Mouse (Mus musculus) spleen, postnatal 36 days (tissue): ENCODE data around the gene Hnrnpll.
"Not testable (repeated sequence)": the region's sequence is repeated elsewhere in the genome, so short reads cannot be mapped to it uniquely, and the experiment has no call there.

Experiments
- DNase-seq, 2 experiments: peaks; one replicate each; pipeline ENCODE4 v3.0.0; 2022; ENCODE audit warnings: low spot score in 2 of 2, mixed read lengths in 1 of 2

Hnrnpll gene

GRCm38 (mm10) chr17:80059731-80060130, 2.4 kb downstream of the Hnrnpll start:
- DNase-seq, result no peak

DNA sequence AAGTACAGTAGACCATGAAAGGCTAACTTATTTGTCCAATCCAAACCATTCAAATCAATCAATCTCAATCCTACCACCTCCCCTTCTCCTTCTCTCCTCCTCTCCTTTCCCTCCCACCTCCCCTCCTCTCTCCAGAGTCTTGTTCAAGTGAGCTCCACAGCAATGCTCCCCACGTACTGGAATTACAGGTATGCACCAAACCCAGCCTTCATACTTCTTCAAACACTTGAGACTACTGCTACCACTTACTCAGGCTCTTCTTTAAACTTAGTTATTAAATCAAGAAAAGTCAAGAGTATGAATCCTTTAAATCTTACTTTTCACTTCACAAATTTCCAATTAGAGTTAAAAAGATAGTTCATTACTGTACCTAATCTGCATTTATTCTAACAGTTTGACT, 3.6 kb downstream of the Hnrnpll start:
- no peak for DNase-seq

DNA sequence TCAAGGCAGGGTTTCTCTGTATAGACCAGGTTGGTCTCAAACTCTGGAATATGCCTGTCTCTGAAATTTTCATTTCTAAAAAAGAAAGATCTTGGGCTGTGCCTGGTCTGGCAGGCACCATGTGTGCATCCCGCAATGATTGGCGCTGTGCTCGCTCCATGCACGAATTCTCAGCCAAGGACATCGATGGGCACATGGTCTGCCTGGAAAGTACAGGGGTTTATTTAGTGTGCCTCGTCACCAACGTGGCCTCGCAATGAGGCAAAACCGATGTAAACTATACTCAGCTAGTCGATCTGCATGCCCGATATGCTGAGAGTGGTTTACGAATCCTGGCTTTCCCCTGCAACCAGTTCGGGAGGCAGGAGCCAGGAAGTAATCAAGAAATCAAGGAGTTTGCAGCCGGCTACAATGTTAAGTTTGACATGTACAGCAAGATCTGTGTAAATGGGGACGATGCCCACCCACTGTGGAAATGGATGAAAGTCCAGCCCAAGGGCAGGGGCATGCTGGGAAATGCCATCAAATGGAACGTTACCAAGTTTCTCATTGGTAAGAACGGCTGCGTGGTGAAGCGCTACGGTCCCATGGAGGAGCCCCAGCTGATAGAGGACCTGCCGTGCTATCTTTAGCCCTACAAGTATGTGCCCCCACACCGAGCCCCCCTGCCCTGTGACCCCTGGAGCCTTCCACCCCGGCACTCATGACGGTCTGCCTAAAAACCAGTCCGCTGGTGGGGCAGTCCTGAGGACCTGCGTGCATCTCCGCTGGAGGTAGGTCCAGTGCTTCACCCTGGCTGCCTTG, 8.0 kb downstream of the Hnrnpll start:
- DNase-seq, result no peak

GRCm38 (mm10) chr17:80051682-80052081, 10.5 kb downstream of the Hnrnpll start:
- DNase-seq, result no peak

- not testable (repeated sequence) for DNase-seq
Observed at GRCm38 (mm10) chr17:80049300-80049699, 12.8 kb downstream of the Hnrnpll start.

DNA sequence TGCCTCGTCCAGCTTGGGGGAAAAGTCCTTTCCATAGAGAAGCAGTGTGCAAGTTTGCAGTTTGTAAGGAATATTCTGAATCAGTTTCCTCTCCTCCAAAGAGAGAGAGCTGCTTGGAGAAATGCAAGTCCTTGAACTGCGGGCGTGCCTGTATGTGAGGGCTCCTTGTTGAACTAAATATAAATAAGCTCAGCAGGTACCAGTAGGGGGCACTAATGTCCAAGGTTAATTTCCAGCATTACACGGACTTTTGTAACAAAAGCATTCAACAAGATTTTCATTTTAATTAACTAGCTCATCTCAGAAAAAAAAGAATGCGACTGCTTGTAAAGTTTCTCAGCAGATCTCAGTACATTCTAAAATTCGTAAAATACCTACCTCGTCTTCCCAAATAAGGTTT, 13.9 kb downstream of the Hnrnpll start:
- peak; percentile 49 to 59 for DNase-seq

GRCm38 (mm10) chr17:80041739-80042138, 20.4 kb downstream of the Hnrnpll start:
- no peak for DNase-seq

GRCm38 (mm10) chr17:80028675-80029074, 33.5 kb downstream of the Hnrnpll start:
- no peak for DNase-seq

GRCm38 (mm10) chr17:80026189-80026936, 35.8 kb downstream of the Hnrnpll start:
- no peak for DNase-seq

GRCm38 (mm10) chr17:80022090-80022489, 40.0 kb downstream of the Hnrnpll start:
- DNase-seq, result no peak

GRCm38 (mm10) chr17:80020495-80020894, 41.6 kb downstream of the Hnrnpll start:
- DNase-seq, result no peak

DNA sequence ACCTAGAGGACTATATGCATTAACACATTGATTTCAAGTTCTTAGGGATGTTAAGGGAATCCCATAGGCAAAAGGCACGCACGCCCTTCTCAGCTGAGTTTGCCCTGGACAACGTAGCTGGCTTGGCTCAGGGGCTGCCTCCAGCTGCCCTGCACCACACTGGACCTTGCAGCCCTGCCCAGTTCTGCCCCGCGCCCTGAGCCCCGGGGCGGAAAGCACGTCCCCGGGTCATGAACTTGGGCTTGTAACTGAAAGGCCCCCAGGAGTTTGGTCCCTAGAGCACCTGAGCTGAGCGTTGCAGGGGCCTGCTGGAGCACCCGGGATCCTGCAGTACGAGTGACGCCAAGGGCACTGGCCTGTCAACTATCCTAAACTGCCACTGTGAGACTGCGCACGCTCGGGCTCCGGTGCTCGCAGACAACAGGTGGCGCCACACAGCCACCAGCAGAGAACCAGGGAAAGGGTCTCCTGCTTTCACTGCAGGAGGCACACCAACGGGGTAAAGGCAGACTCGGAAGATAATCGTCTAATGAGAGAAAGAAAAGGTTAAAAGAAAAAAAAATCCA, 43.1 kb downstream of the Hnrnpll start:
- DNase-seq, result no peak

DNA sequence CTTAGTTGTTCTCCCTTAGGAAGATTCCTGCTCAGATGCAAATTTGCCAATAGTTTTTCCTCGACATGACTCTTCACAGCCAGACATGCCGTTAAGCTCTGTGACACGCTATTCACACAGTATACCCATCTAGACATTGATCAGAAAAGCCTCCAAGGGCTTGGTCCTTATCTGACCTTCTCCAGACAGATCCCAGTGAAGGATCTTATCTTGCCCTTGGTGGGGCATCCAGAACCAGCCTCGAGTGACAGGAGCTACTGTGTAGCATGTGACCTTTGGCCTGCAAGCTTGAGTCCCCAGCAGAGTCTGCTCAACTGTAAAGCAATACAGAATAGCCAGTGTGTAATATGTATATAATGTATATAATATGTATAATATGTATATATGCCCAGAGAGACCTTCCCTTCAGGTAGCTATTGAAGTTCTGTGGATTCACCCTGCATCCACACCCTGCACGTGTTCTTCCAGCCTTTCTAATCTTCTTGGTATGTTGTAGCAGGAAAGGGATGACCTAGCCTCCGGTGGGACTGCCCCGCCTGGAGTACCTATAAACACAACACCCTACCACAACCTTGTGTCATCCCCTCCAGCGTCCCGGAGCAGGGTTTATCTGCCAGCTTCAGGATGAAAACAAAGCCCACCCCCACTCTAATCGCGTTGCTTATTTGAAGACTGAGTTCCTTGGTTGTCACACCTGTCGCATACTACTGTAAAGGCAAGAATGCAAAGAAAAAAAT, 43.7 kb downstream of the Hnrnpll start:
- DNase-seq, result no peak

DNA sequence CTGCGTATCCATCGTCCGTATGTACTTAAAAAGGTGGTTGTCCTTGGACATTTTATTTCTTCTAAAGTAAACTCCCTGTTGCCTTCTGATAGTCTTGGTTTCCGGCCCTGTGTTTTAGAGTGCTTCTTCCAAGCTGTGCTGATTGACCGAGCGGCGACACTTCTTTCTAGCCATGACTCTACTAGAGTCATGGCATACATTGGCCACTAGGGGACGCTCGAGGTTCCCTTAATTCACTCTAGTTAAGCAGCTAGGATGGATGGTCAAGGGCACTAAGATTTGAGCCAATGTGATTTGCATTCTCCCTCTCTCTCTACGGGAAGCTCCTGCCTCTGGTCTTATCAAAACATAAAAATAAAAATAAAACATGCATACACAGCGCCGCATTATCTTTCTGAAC, 44.7 kb downstream of the Hnrnpll start:
- DNase-seq, result peak; percentile 10 to 27

DNA sequence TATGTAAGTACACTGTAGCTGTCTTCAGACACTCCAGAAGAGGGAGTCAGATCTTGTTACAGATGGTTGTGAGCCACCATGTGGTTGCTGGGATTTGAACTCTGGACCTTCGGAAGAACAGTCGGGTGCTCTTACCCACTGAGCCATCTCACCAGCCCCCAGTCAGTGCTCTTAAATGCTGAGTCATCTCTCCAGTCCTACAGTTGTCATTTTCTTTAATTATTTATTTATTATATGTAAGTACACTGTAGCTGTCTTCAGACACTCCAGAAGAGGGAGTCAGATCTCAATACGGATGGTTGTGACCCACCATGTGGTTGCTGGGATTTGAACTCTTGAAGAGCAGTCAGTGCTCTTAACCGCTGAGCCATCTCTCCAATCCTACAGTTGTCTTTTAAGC, 45.7 kb downstream of the Hnrnpll start:
- DNase-seq, result not testable (repeated sequence)

DNA sequence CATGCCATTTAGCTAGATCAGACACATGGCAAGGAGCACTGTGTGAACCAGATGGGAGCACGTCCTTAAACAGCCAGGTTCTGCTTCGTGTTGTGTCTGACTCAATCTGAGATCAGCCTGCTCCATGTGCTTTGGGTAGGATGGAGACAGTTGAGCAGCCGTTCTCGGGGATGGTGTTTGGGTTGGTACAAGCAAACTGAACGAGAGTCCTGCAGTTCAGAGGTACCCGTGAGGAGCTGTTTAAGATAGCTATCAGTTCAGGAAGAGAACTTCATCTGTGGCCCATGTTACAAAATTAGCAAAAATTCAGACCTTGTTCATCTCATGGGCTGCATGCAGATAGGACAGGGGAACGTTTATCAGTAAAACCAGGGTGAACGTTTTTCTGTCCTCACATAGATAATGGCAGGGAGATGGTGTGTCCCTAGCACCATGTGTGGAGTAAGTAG, 47.7 kb downstream of the Hnrnpll start:
- DNase-seq, result no peak

GRCm38 (mm10) chr17:80009926-80010325, 52.2 kb downstream of the Hnrnpll start:
- DNase-seq, result no peak

DNA sequence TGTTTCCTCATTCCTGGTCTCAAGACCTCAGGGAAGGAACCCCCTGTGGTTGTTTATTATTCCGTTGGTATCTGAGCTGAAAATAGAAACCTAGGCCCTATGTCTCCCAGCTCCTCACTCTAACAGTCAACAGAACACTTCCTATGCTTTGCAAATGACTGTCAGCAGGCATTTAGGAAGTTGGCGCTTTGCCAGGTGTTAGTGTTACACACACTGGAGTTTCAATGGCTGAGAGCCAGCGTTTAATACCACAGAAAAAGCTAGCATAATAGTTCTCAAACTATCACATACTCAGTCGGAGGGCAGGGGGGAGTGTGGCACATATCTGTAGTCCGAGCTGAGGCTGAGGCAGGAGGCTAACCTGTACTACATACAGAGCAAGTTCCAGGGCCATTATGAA, 53.3 kb downstream of the Hnrnpll start:
- DNase-seq, result peak; percentile 12 to 28

GRCm38 (mm10) chr17:80004345-80005239, 57.5 kb downstream of the Hnrnpll start:
- peak; percentile 54 to 56 for DNase-seq

DNA sequence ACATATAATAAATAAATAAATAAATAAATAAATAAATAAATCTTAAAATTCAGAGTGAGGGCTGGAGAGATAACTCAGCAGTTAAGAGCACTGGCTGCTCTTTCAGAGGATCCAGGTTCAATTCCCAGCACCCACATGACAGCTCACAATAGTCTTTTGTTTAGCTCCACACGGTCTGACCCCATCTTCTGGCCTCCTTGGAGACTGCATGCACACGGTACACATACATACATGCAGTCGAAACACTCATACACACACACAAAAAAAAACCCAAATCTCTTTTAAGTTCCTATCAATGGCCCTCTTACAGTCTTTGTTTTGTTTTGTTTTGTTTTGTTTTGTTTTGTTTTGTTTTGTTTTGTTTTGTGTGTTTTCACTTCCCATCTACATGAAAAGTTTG, 58.3 kb downstream of the Hnrnpll start:
- not testable (repeated sequence) for DNase-seq

DNA sequence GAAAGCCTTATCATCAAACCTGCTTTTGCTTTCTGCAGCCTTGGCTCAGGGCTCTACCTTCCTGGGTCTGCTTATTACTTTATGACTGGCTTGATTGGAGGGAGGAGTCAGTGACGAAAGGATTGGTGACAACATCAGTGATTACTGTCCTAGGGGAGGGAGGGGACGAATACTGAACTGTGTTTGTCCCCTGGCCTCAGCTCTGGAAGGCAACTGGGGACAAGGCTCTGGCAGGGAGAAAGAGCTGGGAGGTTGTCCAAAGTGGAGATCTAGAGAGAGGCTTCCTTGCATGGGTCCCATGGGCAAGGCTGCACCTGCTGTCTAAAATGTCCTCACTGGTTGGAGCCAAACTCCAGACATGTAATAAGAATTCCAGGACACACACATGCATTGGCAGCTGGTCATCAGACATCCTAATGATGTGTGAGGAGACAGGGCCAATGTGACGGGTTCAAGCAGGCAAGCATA, 59.7 kb downstream of the Hnrnpll start:
- no peak for DNase-seq
